Mouse (Mus musculus): ENCODE results near the gene Ccdc194.
"Not testable (repeated sequence)": the region's sequence is repeated elsewhere in the genome, so short reads cannot be mapped to it uniquely, and the experiment has no call there.

Ccdc194 gene

DNA sequence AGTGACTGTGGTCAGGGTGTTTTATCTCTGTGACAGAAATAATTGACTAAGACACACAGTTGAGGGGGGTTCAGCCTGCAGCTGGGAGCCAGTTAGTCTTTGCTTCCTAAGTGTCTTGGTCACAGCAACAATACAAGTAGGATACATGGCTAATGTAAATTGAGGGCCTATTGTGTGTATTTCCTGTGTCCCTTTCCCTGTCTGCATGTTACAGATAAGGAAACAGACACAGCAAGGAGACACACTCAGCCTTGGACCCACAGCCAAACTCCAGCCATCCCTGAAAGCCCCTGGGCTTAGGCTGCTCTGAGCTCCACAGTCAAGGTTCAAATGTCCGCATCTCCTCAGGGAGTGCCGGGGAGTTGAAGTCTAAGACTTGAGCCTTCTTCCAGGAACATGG lies 29.1 kb upstream of the Ccdc194 start:
- CTCF ChIA-PET: no interaction called here

DNA sequence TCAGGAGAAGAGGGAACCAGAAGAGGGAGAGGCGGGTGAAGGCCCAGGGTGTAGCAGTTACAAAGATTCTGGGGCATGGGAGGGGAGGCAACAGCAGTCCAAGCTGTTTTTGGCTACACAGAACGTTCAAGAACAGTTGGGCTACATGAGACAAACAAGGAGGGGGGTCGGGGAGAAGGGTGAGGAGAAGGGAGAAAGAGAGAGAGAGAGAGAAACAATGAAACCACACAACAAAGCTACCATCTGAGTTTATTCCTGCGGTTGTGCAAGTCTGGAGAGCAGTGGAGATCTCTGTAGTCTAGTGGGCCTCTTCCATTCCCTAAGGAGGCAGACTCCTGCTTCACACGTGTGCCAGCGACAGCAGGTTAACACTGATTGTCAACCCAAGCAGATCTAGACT lies 28.5 kb upstream of the Ccdc194 start:
- CTCF ChIA-PET: no interaction called here

DNA sequence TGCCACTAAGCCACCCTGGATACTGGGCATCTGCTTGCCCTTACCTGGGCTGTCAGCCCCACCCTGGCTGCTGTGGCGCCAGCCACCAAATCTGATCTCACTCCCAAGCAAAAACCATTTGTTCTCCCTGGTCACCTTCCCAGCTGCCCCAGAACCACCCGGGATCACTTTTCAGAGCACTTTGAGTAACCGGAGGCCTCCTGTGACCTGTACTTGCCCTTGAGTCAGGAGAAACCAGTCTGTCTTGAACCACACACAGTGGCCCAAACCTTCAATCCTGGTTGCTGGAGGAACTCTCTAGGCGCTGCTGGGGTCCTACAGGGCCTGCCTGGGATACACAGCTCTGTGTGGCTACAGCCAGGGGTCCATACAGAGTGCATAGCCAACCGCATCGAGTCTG lies 27.3 kb upstream of the Ccdc194 start:
- CTCF ChIA-PET: no interaction called here

DNA sequence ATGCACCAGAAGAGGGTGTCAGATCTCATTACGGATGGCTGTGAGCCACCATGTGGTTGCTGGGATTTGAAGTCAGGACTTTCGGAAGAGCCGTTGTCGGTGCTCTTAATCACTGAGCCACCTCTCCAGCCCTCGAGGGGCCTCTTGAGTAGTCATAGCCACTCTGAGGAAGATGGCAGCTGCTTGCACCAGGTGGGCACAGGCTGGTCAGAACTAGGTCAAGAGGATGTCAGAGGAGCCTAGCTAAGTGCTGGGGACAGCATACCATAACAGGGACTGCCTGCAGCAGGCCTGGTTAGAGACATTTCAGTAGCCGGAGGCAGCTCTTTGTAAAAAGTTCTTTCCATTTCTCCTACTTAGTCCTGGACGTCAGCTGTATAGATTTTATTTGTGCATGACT lies 25.2 kb upstream of the Ccdc194 start:
- CTCF ChIA-PET: no interaction called here

DNA sequence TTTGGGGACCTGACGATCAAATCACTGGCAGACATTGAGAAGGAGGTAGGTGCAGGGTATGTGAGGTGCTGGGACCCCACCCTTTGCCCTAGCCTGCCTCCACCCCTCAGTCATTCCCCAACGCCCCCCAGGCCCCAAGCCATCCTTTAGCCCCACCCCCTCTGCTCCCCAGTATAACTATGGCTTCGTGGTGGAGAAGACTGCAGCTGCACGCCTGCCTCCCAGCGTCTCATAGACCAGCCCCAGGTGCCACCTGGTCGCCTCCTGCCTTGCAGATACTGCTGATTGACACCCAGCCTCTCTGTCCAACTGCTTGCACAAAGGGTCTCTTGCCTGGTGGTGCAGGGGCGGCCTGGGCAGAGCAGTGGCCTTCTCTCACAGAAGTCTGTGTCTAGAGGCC lies 22.1 kb upstream of the Ccdc194 start:
- CTCF ChIA-PET: interaction anchor here (0.9 kb wide), 1 partner anchor 51 kb away, joined by 6 read pairs; no protein-coding TSS in a partner anchor

DNA sequence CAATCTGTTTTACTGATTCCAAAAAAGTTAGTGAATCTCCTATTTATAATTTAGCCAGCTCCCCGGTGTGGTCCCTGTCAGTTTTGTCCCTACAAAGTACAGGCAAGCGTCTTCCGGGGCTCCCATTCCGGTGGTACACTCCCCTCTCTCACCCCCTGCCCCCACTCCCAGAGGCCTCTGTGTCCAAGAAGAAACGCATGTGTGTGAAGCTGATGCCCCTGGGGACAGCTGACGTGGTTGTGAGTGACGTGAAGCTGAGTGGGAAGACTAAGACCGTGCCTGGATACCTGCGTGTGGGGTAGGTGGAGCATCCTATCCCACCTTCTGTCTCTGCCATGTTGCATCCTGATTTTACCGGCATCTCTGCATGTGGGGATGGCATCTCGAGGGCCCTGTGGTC lies 19.5 kb upstream of the Ccdc194 start:
- CTCF ChIA-PET: interaction anchor here (0.6 kb wide), 3 partner anchors 16 to 962 kb away, joined by 3 to 8 read pairs (median 5); no protein-coding TSS in a partner anchor

DNA sequence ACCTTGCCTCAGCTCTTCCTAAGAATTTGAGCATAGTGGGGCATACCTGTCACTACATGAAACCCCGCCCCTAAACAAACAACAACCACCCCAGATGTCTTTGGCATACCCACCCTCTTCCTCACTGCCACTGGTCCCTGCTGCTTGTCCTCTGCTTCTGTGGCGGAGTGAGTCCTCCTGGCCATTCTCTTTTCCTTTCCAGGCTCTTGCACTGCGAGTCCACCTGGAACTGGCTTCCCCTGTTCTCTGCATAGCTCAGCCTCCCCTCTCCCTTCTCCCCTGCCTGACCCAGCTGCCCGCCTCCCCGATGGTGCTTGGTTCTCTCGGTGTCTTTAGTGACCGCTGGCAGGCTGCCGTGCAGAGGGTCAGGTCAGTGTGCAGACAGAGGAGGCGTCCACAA lies 18.2 kb upstream of the Ccdc194 start:
- CTCF ChIA-PET: interaction anchor here (0.7 kb wide), 1 partner anchor 380 kb away, joined by 3 read pairs; no protein-coding TSS in a partner anchor

DNA sequence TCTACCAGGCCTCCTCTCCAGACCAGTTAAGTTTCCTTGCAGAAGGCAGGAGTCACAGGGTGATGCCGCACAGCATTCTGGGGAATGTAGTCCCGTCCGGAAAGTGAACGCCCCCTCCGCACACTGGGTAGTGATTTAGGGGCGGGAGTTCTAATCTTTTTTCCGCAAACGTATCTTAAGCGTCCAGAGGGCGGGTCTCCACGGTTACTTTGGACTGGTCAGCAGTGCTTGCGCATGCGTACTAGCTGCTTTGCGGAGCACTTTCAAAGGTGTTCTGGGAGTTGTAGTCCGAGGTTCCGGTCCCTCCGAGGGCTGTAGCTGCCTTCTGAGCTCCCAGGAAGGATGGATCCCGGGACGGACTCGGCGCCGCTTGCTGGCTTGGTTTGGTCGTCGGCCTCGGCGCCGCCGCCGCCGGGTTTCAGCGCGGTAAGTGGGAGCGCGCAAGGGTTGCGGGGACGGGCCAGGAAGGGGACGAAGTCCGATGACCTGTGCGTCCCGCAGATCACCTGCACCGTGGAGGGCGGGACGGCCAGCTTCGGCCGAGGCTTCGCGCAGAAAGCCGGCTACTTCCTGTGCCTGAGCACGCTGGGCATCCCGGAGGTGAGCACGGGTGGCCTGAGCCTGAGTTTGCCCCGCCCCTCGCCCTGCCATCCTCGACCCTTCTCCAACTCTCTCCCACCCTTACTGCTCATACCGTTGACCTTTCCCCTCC lies 17.3 kb upstream of the Ccdc194 start, which contains the start of gene Mvb12a:
TSS of gene Mvb12a (plus strand) at position 291 of the 712 bp plus-strand sequence.
- CTCF ChIA-PET: interaction anchor here (0.5 kb wide), 1 partner anchor 14 kb away, joined by 3 read pairs; no protein-coding TSS in a partner anchor

DNA sequence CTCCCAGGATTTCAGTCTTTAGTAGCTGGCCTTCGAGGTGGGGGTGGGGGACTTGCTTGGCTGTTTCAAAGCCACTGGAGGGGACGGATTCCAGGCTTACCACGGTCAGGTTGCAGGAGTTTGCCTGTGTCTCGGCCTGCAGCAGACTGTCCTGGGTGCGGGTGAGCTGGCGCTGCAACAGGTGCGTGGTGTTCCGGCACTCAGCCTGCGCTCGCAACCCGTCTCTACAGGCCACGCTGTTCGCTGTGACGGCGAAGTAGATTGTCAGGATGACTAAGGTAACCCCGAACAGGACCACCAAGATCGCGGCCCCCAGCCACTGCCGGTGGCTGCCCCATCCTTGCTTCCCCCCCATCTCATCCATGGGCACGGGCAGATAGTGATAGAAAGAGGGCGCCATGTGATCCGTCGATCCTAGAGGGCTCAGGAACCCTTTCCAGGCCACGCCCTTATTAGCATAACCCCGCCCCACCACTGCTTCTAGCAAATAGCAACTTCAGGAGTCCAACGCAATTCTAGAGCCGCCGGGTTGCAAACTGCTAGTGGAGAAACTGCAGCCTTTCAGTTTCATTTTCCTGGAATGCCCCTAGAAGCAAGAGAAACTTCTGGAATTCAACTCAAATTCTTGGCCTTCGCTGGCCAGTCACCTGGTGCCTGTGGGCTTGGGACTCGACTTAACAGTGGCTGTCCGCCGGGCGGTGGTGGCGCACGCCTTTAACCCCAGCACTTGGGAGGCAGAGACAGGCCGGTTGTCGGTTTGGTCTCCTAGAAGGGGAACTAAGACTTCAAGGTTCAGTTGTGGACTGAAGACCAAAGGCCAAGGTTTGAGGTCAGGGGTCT lies 11.7 kb upstream of the Ccdc194 start, which contains the start of gene Bst2:
TSS of gene Bst2 (minus strand) at position 429 of the 840 bp plus-strand sequence.
- CTCF ChIA-PET: no interaction called here

DNA sequence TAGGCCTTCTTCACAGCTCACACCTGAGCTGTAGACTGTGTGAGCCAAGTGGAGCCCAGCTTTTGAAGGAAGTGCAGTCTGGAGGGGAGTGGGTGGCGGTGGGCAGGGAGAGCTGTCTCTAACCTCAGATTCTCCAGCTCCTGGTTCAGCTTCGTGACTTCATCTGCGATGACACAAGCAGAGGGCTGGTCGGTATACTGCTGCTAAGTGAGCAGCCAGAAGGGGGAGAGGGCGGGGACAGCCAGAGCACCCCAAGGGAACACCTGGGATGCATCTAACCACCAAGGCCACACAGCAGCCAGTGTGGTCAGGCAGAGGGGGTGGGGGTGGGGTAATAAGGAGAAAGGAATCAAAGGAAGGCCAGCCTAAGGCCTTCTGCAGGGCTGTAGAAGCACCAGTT lies 10.2 kb upstream of the Ccdc194 start:
- CTCF ChIA-PET: no interaction called here

DNA sequence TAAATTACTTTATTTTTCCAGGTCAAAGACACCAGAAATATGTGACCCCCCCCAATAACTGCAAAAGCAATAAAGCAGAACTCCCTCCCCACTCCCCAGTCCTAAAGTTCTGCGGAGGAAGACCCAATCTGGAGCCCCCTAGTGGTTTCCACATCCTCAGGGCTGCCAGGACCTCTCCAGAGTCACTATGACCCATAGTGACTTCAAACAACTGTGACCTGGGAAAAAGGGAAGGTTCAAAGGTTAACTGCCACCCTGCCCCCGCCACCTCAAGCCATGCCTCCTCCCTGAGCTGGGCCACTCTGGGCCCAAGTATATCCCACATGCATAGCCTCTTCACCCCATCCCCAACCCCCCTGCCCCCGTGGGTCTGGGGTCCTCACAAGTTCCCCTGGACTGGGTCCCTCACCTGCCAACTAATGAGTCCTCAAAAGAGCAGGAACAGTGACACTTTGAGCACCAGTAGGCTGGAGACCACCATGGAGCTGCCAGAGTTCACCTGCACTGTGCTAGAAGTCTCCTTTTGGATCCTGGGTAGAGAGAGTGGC lies 8.8 kb upstream of the Ccdc194 start:
- CTCF ChIA-PET: interaction anchor here (1.1 kb wide), 1 partner anchor 126 kb away, joined by 3 read pairs; no protein-coding TSS in a partner anchor

DNA sequence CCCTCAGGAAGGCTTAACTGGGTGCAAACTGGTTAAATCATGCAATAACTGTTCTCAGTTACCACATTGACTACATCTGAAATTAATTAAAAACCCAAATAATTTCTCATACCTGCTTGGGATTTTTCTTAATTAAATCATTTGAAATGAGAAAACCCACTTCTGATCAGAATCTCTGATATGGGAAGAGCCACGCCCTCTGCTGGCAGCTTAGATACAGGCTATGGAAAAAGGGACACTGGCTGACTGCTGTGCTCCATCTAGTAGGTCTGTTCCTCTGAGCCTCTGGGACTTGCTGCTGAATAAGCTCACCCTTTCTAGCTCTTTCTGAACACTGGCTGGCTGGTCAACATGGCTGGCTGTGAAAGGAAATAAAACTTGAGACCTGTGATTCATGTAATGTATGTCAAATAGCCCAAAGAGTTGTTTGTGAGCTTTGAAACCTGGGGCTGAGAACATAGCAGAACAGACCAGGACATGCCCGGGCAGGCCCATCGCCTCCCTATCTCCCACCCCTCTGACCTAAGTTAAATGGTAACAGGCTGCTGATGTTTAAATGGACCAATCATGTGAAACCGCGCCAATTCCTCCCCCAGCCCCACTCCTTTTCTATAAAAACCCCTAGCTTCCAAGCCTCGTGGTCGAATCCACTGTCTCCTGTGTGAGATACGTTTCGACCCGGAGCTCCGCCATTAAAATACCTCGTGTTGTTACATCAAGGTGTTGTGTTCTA lies 5.4 kb upstream of the Ccdc194 start:
- CTCF ChIA-PET: not testable (repeated sequence)

DNA sequence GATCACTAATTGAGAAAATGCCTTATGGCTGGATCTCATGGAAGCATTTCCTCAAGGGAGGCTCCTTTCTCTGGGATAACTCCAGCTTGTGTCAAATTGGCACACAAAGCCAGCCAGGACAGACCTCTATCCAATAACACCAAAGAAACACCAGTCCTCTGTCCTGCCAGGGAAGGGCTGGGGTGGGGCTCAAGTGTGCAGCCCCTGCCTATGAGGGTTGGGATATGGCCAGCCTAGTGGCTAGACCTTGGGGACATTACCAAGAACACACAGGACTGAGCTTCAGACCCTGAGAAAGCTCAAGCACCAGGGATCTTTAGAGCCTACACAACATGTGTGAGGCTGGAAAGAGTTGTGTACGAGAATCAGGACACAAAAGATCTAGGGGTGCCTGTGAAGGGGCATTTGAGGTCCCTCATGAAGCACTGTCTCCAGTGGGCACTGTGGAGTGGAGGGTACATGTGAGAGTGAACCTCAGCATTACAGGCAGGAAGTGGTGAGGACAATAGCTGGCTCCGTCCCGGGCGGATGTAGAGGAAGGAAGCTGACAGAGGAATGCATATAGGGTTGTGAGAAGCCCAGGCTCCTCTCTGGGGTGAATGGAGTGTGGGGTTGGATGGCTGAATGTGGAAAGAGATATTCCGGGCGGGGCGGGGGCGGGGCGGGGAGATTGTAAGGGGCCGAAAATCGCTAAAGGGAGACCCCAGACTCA lies 3.0 kb upstream of the Ccdc194 start:
- CTCF ChIA-PET: interaction anchor here (0.7 kb wide), 1 partner anchor 157 kb away, joined by 3 read pairs; no protein-coding TSS in a partner anchor

DNA sequence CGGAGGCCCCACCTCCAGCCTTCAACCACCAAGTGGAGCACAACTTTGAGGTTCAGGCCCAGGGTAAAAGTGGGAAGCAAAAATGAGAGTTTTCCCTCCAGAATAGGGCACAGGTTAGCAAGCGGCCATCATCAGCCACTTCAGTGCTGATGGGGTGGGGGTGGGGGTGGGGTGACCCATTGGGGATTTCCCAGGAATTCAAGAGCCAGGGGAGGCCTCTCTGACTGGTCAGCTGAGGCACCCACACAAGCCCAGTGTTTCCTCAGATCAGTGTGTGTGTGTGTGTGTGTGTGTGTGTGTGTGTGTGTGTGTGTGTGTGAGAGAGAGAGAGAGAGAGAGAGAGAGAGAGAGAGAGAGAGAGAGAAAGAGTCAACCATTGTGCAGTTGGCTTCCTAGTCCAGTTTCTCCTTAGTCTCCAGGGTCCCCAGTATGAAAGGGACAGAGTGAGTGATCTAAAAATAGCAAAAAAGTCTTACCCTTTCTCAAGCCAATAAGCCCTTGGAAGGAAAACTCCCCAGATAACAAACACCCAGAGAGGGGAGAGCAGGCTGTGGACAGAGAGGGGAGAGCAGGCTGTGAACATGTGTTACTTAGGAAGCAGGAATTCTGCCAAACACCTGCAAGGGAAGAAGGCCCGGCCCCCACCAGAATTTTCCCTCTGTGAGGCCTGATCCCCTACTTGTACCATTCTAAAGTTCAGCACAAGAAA lies 1.8 kb upstream of the Ccdc194 start:
- CTCF ChIA-PET: interaction anchor here (0.6 kb wide), 1 partner anchor 14 kb away, joined by 4 read pairs; no protein-coding TSS in a partner anchor

DNA sequence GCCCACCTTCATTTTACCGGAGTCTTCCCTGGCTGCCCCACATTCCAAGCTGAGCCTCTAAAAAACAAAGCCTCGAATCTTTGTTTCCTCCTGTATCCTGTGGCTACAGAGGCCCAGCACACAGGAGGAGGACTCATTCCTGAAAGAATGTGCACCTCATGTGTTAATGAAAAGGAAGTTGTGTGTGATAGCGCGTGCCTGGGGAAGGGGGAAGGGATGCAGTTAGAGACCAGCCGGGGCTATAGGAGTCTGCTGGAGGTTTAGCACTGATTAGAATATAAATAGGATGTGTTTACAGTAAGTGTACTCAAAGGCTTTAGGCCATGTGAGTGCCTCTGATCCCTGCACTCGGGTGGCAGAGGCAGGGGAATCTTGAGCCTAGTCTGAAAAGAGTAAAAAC lies 761 bp upstream of the Ccdc194 start:
- CTCF ChIA-PET: interaction anchor here (0.6 kb wide), 1 partner anchor 13 kb away, joined by 4 read pairs; no protein-coding TSS in a partner anchor

DNA sequence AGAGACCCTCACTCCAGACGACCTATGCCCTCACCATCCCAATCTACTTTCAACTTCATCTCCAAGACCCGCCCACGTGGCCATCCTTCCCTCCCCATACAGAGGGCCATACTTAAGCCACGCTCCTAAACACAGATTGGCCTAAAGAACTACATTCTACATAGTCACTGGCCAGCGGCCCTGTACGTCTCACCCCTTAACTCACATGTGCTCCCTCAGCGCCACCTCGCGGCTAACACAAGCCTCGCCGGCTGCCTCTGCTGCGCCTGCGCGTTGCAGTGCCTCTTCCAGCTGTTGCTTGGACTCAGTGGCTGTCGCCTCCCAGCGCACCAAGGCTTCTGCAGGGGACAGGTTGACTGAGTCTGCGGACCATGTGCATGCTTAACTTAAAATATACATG lies 3.9 kb downstream of the Ccdc194 start:
- CTCF ChIA-PET: interaction anchor here (0.6 to 1.1 kb wide), 2 partner anchors 27 to 80 kb away, joined by 3 to 4 read pairs; no protein-coding TSS in a partner anchor

DNA sequence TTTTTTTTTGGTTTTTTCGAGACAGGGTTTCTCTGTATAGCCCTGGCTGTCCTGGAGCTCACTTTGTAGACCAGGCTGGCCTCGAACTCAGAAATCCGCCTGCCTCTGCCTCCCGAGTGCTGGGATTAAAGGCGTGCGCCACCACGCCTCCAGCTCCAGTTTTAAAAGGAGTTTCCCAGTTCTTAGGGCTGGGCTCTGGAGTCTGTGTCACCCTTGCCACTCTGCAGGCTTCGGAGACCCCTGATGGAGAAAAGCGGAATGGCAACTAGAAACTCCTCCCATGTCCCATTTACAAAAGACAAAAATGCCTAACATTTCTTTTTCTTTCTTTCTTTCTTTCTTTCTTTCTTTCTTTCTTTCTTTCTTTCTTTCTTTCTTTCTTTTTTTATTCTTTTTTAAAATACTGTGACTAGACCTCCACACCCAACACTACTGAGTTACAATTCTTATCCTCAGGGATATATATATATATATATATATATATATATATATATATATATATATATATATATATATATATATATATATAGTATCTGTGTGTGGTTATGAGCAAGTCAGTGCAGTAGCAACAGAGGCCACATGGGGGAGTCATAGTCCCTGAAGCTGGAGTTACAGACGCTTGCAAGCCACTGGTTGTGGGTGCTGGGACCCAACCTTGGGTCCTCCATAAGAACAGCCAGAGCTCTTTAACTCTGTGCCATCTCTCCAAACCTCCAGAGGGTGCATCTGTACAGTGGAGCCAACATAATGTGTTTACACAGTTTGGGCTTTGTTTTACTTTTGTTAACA lies 6.3 kb downstream of the Ccdc194 start:
- CTCF ChIA-PET: not testable (repeated sequence)

DNA sequence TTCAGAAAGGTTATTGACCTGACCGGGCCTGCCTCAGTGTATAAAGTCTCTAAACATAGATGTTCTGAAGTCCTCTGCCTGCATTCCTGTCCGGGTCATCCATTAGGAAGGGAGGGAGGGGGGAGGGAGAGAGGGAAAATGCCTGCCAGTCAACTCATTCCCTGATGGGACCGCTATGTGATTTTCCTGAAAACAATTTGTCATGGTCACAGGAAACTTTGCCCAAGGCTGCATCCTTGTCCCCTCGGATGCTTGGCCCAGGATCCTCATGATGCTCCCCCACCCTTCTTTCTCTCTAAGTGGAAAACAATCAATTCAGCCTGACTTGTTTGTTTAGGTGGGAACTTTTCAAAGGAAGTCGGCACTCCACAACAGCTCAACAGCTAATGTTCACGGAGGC lies 8.7 kb downstream of the Ccdc194 start:
- CTCF ChIA-PET: no interaction called here

DNA sequence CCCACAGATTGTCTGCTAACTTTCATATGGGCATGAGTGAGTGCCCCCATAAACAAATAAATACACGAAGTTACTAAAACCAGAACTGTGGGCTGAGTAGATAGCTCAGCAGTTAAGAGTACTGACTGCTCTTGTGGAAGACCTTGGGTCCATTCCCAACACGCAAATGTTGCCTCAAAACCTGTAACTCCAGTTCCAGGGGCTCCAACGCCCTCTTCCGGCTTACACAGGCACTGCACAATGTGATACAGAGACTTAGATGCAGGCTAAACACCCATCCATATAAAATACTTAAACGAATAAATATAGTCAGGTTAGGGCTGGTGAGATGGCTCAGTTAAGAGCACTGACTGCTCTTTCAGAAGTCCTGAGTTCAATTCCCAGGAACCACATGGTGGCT lies 10.5 kb downstream of the Ccdc194 start:
- CTCF ChIA-PET: no interaction called here
